Mouse (Mus musculus) stomach, embryonic 15.5 days (tissue): ENCODE measurements at regions not wholly inside any gene's neighbourhood (a gene's known extent, or its start where the extent isn't known, plus 50 kb on each side); places are given as distances from the start of the nearest gene placed in this dataset.

ENCODE experiments used
- ATAC-seq: fragments of 200-750 bp; cut with Nextera tagmentation; 2 replicates; pipeline ENCODE4 v1.8.0; 2017; ENCODE audit warnings: low read depth, moderate number of reproducible peaks, moderate TSS enrichment; ENCODE audit not compliant: insufficient read depth, low FRiP score
- H3K27ac ChIP-seq: fragments of 300-500 bp; sonication (generic); 2 replicates; pipeline ENCODE4 v1.5.1; 2015; ENCODE audit warnings: mild to moderate bottlenecking, inconsistent platforms
- H3K27me3 ChIP-seq: fragments of 300-500 bp; sonication (generic); replicated peaks from 2 replicates; pipeline ENCODE4 v1.6.1; 2015; ENCODE audit warnings: inconsistent platforms
- H3K36me3 ChIP-seq: fragments of 300-500 bp; sonication (generic); 2 replicates; pipeline ENCODE4 v1.6.1; 2015; ENCODE audit warnings: inconsistent platforms
- H3K4me1 ChIP-seq: fragments of 300-500 bp; sonication (generic); 2 replicates; pipeline ENCODE4 v1.6.1; 2015; ENCODE audit warnings: inconsistent platforms
- H3K4me2 ChIP-seq: fragments of 300-500 bp; sonication (generic); 2 replicates; pipeline ENCODE4 v1.6.1; 2015; ENCODE audit warnings: mild to moderate bottlenecking, inconsistent platforms
- H3K4me3 ChIP-seq: fragments of 300-500 bp; sonication (generic); replicated peaks from 2 replicates; pipeline ENCODE4 v1.5.1; 2015; ENCODE audit warnings: inconsistent platforms
- H3K9ac ChIP-seq: fragments of 300-500 bp; sonication (generic); 2 replicates; pipeline ENCODE4 v1.6.1; 2015; ENCODE audit warnings: inconsistent platforms
- H3K9me3 ChIP-seq: fragments of 300-500 bp; sonication (generic); 2 replicates; pipeline ENCODE4 v1.6.1; 2016; ENCODE audit warnings: inconsistent platforms
- WGBS: fragments of 180-500 bp; shearing (Covaris S2); methylation state at CpG from one replicate; pipeline ENCODE4 v1.1.7; 2015; 5-methylcytosine and 5-hydroxymethylcytosine counted together

GRCm38 (mm10) chr9:34029503-34030169 lies 456.1 kb upstream of the Kirrel3 start:
- H3K27me3 ChIP-seq = no peaks in the 10 kb centered on the region
- no peaks in the 10 kb centered on the region for H3K9me3 ChIP-seq
- 39% methylated on average over 10 of the region's 10 CpGs for WGBS
- no peak for ATAC-seq
- H3K9ac ChIP-seq = no peak overlapping the region
- no peak overlapping the region for H3K4me2 ChIP-seq
- H3K4me1 ChIP-seq = no peaks in the 10 kb centered on the region
- H3K4me3 ChIP-seq = no peak overlapping the region
- H3K36me3 ChIP-seq = no peaks in the 10 kb centered on the region
- H3K27ac ChIP-seq = no peak overlapping the region

GRCm38 (mm10) chr9:34054435-34054834 lies 431.3 kb upstream of the Kirrel3 start:
- ATAC-seq = peak; percentile 43; the same call in 1 of the 2 replicates
- H3K9ac ChIP-seq = no peak overlapping the region
- H3K4me3 ChIP-seq = no peak overlapping the region
- no peak overlapping the region for H3K27ac ChIP-seq
- no peaks in the 10 kb centered on the region for H3K9me3 ChIP-seq
- no peak overlapping the region for H3K4me2 ChIP-seq
- H3K36me3 ChIP-seq = no peaks in the 10 kb centered on the region
- H3K4me1 ChIP-seq = no peaks in the 10 kb centered on the region
- WGBS = 47% methylated on average over 2 of the region's 2 CpGs
- H3K27me3 ChIP-seq = no peaks in the 10 kb centered on the region
